ENCODE assay signal across 11 mouse cellular contexts in genomic region chr12:99721318-99721717, GRCm38 (mm10).
A peak's percentile ranks its signal among the peaks of the same experiment; 100 is the strongest.
DNase-seq lines count a peak whose midpoint lies in the region; ATAC-seq lines count a peak whose summit lies in the region.
"Had no signal": no experiment of that assay in that cellular context is flagged by ENCODE, and none has a peak within 500 bp of the region (broad histone marks: within the 10 kb centered on the region; RNA-seq: fewer than 3 reads in every experiment).

No protein-coding gene starts in this region.

- H3K9me3 ChIP-seq in heart, embryonic 13.5 days: no peaks in the 10 kb centered on the region
- no peaks in the 10 kb centered on the region for H3K9me3 ChIP-seq in heart, embryonic 11.5 days (replicated peaks; ENCODE audit: control insufficient read depth, low read length)
- no peaks in the 10 kb centered on the region for H3K9me3 ChIP-seq in heart, embryonic 16.5 days (replicated peaks; ENCODE audit: control insufficient read depth, low read length)
- H3K9me3 ChIP-seq in forebrain, embryonic 10.5 days: no peaks in the 10 kb centered on the region

- DNase-seq in brain, adult 2 months (ENCODE audit: low read depth, low spot score): peak; percentile 79
- DNase-seq in lung, postnatal 14 days: peak; percentile 16
- no peak for DNase-seq in kidney, postnatal 14 days
- no peak for DNase-seq in forebrain, embryonic 10.5 days (ENCODE audit: extremely low spot score, low spot score)
- DNase-seq: cerebellum, adult 18-20 months; spleen, adult 18-20 months had no signal

- no peaks in the 10 kb centered on the region for H3K27me3 ChIP-seq in heart, embryonic 13.5 days (replicated peaks)
- no peaks in the 10 kb centered on the region for H3K27me3 ChIP-seq in heart, embryonic 11.5 days (ENCODE audit: control insufficient read depth, insufficient read depth, low read length)
- H3K27me3 ChIP-seq in heart, embryonic 16.5 days (ENCODE audit: control insufficient read depth, insufficient read depth, low read length): no peaks in the 10 kb centered on the region
- H3K27me3 ChIP-seq in forebrain, embryonic 10.5 days (ENCODE audit: poor library complexity, severe bottlenecking): no peaks in the 10 kb centered on the region

- H3K27ac ChIP-seq in heart, embryonic 13.5 days (replicated peaks): no peak overlapping the region
- no peak overlapping the region for H3K27ac ChIP-seq in heart, embryonic 11.5 days (ENCODE audit: low read depth, low read length)
- no peak overlapping the region for H3K27ac ChIP-seq in heart, embryonic 16.5 days (ENCODE audit: low read length)
- H3K27ac ChIP-seq in forebrain, embryonic 10.5 days: no peak overlapping the region
- H3K27ac ChIP-seq: kidney, postnatal 0 days had no signal

- peaks cover 22% of the 10 kb centered on the region for H3K4me1 ChIP-seq in heart, embryonic 13.5 days
- H3K4me1 ChIP-seq in heart, embryonic 11.5 days (ENCODE audit: control insufficient read depth, insufficient read depth, low read length): peaks cover 10% of the 10 kb centered on the region
- peaks cover 12% of the 10 kb centered on the region for H3K4me1 ChIP-seq in heart, embryonic 16.5 days (ENCODE audit: control insufficient read depth, insufficient read depth, low read length)
- H3K4me1 ChIP-seq in forebrain, embryonic 10.5 days: peaks cover 9% of the 10 kb centered on the region

- no peak overlapping the region for H3K4me3 ChIP-seq in heart, embryonic 13.5 days
- no peak overlapping the region for H3K4me3 ChIP-seq in heart, embryonic 11.5 days (ENCODE audit: low read depth, low read length)
- no peak overlapping the region for H3K4me3 ChIP-seq in heart, embryonic 16.5 days (ENCODE audit: low read length)
- no peak overlapping the region for H3K4me3 ChIP-seq in forebrain, embryonic 10.5 days

- H3K4me2 ChIP-seq in heart, embryonic 13.5 days: no peak overlapping the region
- H3K4me2 ChIP-seq in heart, embryonic 11.5 days: no peak overlapping the region
- peak overlapping the region; percentile 32; the same call in 1 of the 2 replicates for H3K4me2 ChIP-seq in heart, embryonic 16.5 days (ENCODE audit: low read depth, low read length)

- ATAC-seq in heart, embryonic 13.5 days (ENCODE audit: extremely low read depth, insufficient number of reproducible peaks, low FRiP score, low TSS enrichment): no peak
- no peak for ATAC-seq in heart, embryonic 11.5 days (replicated peaks; ENCODE audit: insufficient number of reproducible peaks, low FRiP score, low TSS enrichment)
- ATAC-seq in heart, embryonic 16.5 days (replicated peaks; ENCODE audit: extremely low read depth, insufficient read depth, low FRiP score): peak; percentile 37

- H3K36me3 ChIP-seq in heart, embryonic 13.5 days: no peaks in the 10 kb centered on the region
- H3K36me3 ChIP-seq in heart, embryonic 11.5 days (ENCODE audit: control insufficient read depth, insufficient read depth, low read length): no peaks in the 10 kb centered on the region
- H3K36me3 ChIP-seq in heart, embryonic 16.5 days (ENCODE audit: control insufficient read depth, insufficient read depth): no peaks in the 10 kb centered on the region
- H3K36me3 ChIP-seq in forebrain, embryonic 10.5 days (replicated peaks): 0 out of 2 replicates have a peak, but pooled peaks cover 2% of the 10 kb centered on the region
- H3K36me3 ChIP-seq: G1E had no signal

- 58% methylated on average over 10 of the region's 10 CpGs for WGBS in heart, embryonic 13.5 days
- 70% methylated on average over 10 of the region's 10 CpGs for WGBS in heart, embryonic 11.5 days (ENCODE audit: insufficient replicate concordance)
- WGBS in heart, embryonic 16.5 days: 65% methylated on average over 10 of the region's 10 CpGs
- 89% methylated on average over 10 of the region's 10 CpGs for WGBS in forebrain, embryonic 10.5 days

- H3K9ac ChIP-seq in heart, embryonic 13.5 days: peak overlapping the region; percentile 44; the same call in 1 of the 2 replicates
- H3K9ac ChIP-seq in heart, embryonic 11.5 days (ENCODE audit: low read depth, low read length): no peak overlapping the region
- no peak overlapping the region; the same call in 1 of the 2 replicates for H3K9ac ChIP-seq in heart, embryonic 16.5 days (ENCODE audit: low read length)

Comparison
In these comparisons a context has a peak if more than half of its experiments do, and no peak if none do; other contexts are left out.
1. DNase-seq: peak in brain, adult 2 months (single experiment) and lung, postnatal 14 days (single experiment); none in kidney, postnatal 14 days (single experiment) and forebrain, embryonic 10.5 days (single experiment).